Mouse (Mus musculus): ENCODE measurements around the gene A430033K04Rik.

GRCm38 (mm10) chr5:138683821-138684220 lies 61.2 kb downstream of the A430033K04Rik start:
- TF ChIP-seq EP300 (IDR thresholded peaks at IDR 0.05) (no peak), CTCF (IDR thresholded peaks at IDR 0.05) (no peak)

Data from lung, postnatal 0 days (tissue).